Mouse (Mus musculus): Measurements from ENCODE around the gene Pbx4. TPM values are rescaled to one million over a fixed set of nuclear protein-coding genes. Genes with fewer than 3 reads are reported as not detected.

The Pbx4 gene
- polyA plus RNA-seq, 1 experiment from 2014 or later = 13.4 TPM

- Histone ChIP-seq H3K27ac (ENCODE audit: low read length) (no peak overlapping the region), H3K36me3 (ENCODE audit: control insufficient read depth, insufficient read depth, low read length) (no peaks in the 10 kb centered on the region), H3K9ac (ENCODE audit: low read length) (no peak overlapping the region), H3K4me1 (replicated peaks; ENCODE audit: control insufficient read depth, insufficient read depth, low read length) (no peaks in the 10 kb centered on the region), H3K4me3 (ENCODE audit: low read length) (no peak overlapping the region), H3K4me2 (ENCODE audit: low read depth, low read length) (no peak overlapping the region), H3K9me3 (ENCODE audit: control insufficient read depth, low read length) (no peaks in the 10 kb centered on the region), H3K27me3 (ENCODE audit: control insufficient read depth, insufficient read depth, low read depth, low read length) (no peaks in the 10 kb centered on the region)
- 56% methylated on average over 4 of the region's 4 CpGs for WGBS
- no peak for ATAC-seq (ENCODE audit: low read depth)
Observed at GRCm38 (mm10) chr8:69860807-69861206, 28.5 kb downstream of the Pbx4 start.

- Histone ChIP-seq H3K36me3 (ENCODE audit: control insufficient read depth, insufficient read depth, low read length) (no peaks in the 10 kb centered on the region), H3K4me3 (ENCODE audit: low read length) (no peak overlapping the region), H3K4me1 (replicated peaks; ENCODE audit: control insufficient read depth, insufficient read depth, low read length) (no peaks in the 10 kb centered on the region), H3K4me2 (ENCODE audit: low read depth, low read length) (no peak overlapping the region), H3K9ac (ENCODE audit: low read length) (no peak overlapping the region), H3K27me3 (ENCODE audit: control insufficient read depth, insufficient read depth, low read depth, low read length) (no peaks in the 10 kb centered on the region), H3K9me3 (ENCODE audit: control insufficient read depth, low read length) (no peaks in the 10 kb centered on the region), H3K27ac (ENCODE audit: low read length) (no peak overlapping the region)
- 72% methylated on average over 2 of the region's 2 CpGs for WGBS
- ATAC-seq (ENCODE audit: low read depth) = no peak
Observed at GRCm38 (mm10) chr8:69861251-69861650, 29.0 kb downstream of the Pbx4 start.

GRCm38 (mm10) chr8:69863387-69864020 is 31.2 kb downstream of the Pbx4 start:
- no peaks in the 10 kb centered on the region for H3K27me3 ChIP-seq (ENCODE audit: control insufficient read depth, insufficient read depth, low read depth, low read length)
- no peak overlapping the region for H3K27ac ChIP-seq (ENCODE audit: low read length)
- H3K9me3 ChIP-seq (ENCODE audit: control insufficient read depth, low read length) = no peaks in the 10 kb centered on the region
- H3K9ac ChIP-seq (ENCODE audit: low read length) = no peak overlapping the region
- WGBS = 78% methylated on average over 5 of the region's 5 CpGs
- H3K4me3 ChIP-seq (ENCODE audit: low read length) = no peak overlapping the region
- H3K4me1 ChIP-seq (replicated peaks; ENCODE audit: control insufficient read depth, insufficient read depth, low read length) = no peaks in the 10 kb centered on the region
- H3K36me3 ChIP-seq (ENCODE audit: control insufficient read depth, insufficient read depth, low read length) = no peaks in the 10 kb centered on the region
- H3K4me2 ChIP-seq (ENCODE audit: low read depth, low read length) = no peak overlapping the region
- ATAC-seq (ENCODE audit: low read depth) = no peak

- Histone ChIP-seq H3K9me3 (ENCODE audit: control insufficient read depth, low read length) (no peaks in the 10 kb centered on the region), H3K9ac (ENCODE audit: low read length) (no peak overlapping the region), H3K36me3 (ENCODE audit: control insufficient read depth, insufficient read depth, low read length) (no peaks in the 10 kb centered on the region), H3K27ac (ENCODE audit: low read length) (no peak overlapping the region), H3K4me2 (ENCODE audit: low read depth, low read length) (no peak overlapping the region), H3K4me3 (ENCODE audit: low read length) (no peak overlapping the region), H3K4me1 (replicated peaks; ENCODE audit: control insufficient read depth, insufficient read depth, low read length) (no peaks in the 10 kb centered on the region), H3K27me3 (ENCODE audit: control insufficient read depth, insufficient read depth, low read depth, low read length) (no peaks in the 10 kb centered on the region)
- no peak for ATAC-seq (ENCODE audit: low read depth)
- 65% methylated on average over 5 of the region's 5 CpGs for WGBS
Observed at GRCm38 (mm10) chr8:69864180-69864579, 31.9 kb downstream of the Pbx4 start.

- ATAC-seq (ENCODE audit: low read depth) = no peak
Observed at GRCm38 (mm10) chr8:69867696-69868326, 35.5 kb downstream of the Pbx4 start.

GRCm38 (mm10) chr8:69870003-69870765 is 37.9 kb downstream of the Pbx4 start:
- no peak overlapping the region for H3K9ac ChIP-seq (ENCODE audit: low read length)
- WGBS = 77% methylated on average over 11 of the region's 11 CpGs
- no peak overlapping the region for H3K27ac ChIP-seq (ENCODE audit: low read length)
- no peak overlapping the region for H3K4me2 ChIP-seq (ENCODE audit: low read depth, low read length)
- H3K9me3 ChIP-seq (ENCODE audit: control insufficient read depth, low read length) = no peaks in the 10 kb centered on the region
- peaks cover 2% of the 10 kb centered on the region; the same call in 1 of the 2 replicates for H3K27me3 ChIP-seq (ENCODE audit: control insufficient read depth, insufficient read depth, low read depth, low read length)
- no peak overlapping the region for H3K4me3 ChIP-seq (ENCODE audit: low read length)
- no peaks in the 10 kb centered on the region for H3K36me3 ChIP-seq (ENCODE audit: control insufficient read depth, insufficient read depth, low read length)
- ATAC-seq (ENCODE audit: low read depth) = no peak
- no peaks in the 10 kb centered on the region for H3K4me1 ChIP-seq (replicated peaks; ENCODE audit: control insufficient read depth, insufficient read depth, low read length)

More at GRCm38 (mm10) chr8:69867696-69868326, 35.5 kb downstream of the Pbx4 start:
- H3K27ac ChIP-seq (ENCODE audit: low read length) = no peak overlapping the region
- WGBS = 58% methylated on average over 5 of the region's 5 CpGs
- H3K9me3 ChIP-seq (ENCODE audit: control insufficient read depth, low read length) = no peaks in the 10 kb centered on the region
- H3K4me1 ChIP-seq (replicated peaks; ENCODE audit: control insufficient read depth, insufficient read depth, low read length) = no peaks in the 10 kb centered on the region
- no peak overlapping the region for H3K9ac ChIP-seq (ENCODE audit: low read length)
- H3K4me2 ChIP-seq (ENCODE audit: low read depth, low read length) = no peak overlapping the region
- H3K27me3 ChIP-seq (ENCODE audit: control insufficient read depth, insufficient read depth, low read depth, low read length) = no peaks in the 10 kb centered on the region
- H3K4me3 ChIP-seq (ENCODE audit: low read length) = no peak overlapping the region
- H3K36me3 ChIP-seq (ENCODE audit: control insufficient read depth, insufficient read depth, low read length) = no peaks in the 10 kb centered on the region

GRCm38 (mm10) chr8:69870907-69871306 is 38.6 kb downstream of the Pbx4 start:
- 72% methylated on average over 6 of the region's 6 CpGs for WGBS
- no peaks in the 10 kb centered on the region for H3K4me1 ChIP-seq (replicated peaks; ENCODE audit: control insufficient read depth, insufficient read depth, low read length)
- no peak overlapping the region for H3K9ac ChIP-seq (ENCODE audit: low read length)
- peaks cover 4% of the 10 kb centered on the region; the same call in 1 of the 2 replicates for H3K27me3 ChIP-seq (ENCODE audit: control insufficient read depth, insufficient read depth, low read depth, low read length)
- no peaks in the 10 kb centered on the region for H3K9me3 ChIP-seq (ENCODE audit: control insufficient read depth, low read length)
- no peak for ATAC-seq (ENCODE audit: low read depth)
- no peak overlapping the region for H3K4me3 ChIP-seq (ENCODE audit: low read length)
- H3K27ac ChIP-seq (ENCODE audit: low read length) = no peak overlapping the region
- no peaks in the 10 kb centered on the region for H3K36me3 ChIP-seq (ENCODE audit: control insufficient read depth, insufficient read depth, low read length)
- no peak overlapping the region for H3K4me2 ChIP-seq (ENCODE audit: low read depth, low read length)

GRCm38 (mm10) chr8:69874155-69874554 is 41.9 kb downstream of the Pbx4 start:
- ATAC-seq (ENCODE audit: low read depth) = no peak
- Histone ChIP-seq H3K36me3 (ENCODE audit: control insufficient read depth, insufficient read depth, low read length) (no peaks in the 10 kb centered on the region), H3K27ac (ENCODE audit: low read length) (no peak overlapping the region), H3K27me3 (ENCODE audit: control insufficient read depth, insufficient read depth, low read depth, low read length) (peaks cover 12% of the 10 kb centered on the region), H3K9me3 (ENCODE audit: control insufficient read depth, low read length) (no peaks in the 10 kb centered on the region), H3K4me3 (ENCODE audit: low read length) (no peak overlapping the region), H3K4me1 (replicated peaks; ENCODE audit: control insufficient read depth, insufficient read depth, low read length) (no peaks in the 10 kb centered on the region), H3K9ac (ENCODE audit: low read length) (no peak overlapping the region), H3K4me2 (ENCODE audit: low read depth, low read length) (no peak overlapping the region)
- WGBS = 9% methylated on average over 9 of the region's 9 CpGs

- ATAC-seq (ENCODE audit: low read depth) = no peak
- H3K4me3 ChIP-seq (ENCODE audit: low read length) = no peak overlapping the region
- no peaks in the 10 kb centered on the region for H3K36me3 ChIP-seq (ENCODE audit: control insufficient read depth, insufficient read depth, low read length)
- H3K27ac ChIP-seq (ENCODE audit: low read length) = no peak overlapping the region
- no peaks in the 10 kb centered on the region for H3K9me3 ChIP-seq (ENCODE audit: control insufficient read depth, low read length)
- WGBS = 77% methylated on average over 13 of the region's 13 CpGs
- H3K27me3 ChIP-seq (ENCODE audit: control insufficient read depth, insufficient read depth, low read depth, low read length) = peaks cover 17% of the 10 kb centered on the region
- H3K9ac ChIP-seq (ENCODE audit: low read length) = no peak overlapping the region
- H3K4me1 ChIP-seq (replicated peaks; ENCODE audit: control insufficient read depth, insufficient read depth, low read length) = no peaks in the 10 kb centered on the region
- H3K4me2 ChIP-seq (ENCODE audit: low read depth, low read length) = no peak overlapping the region
Observed at GRCm38 (mm10) chr8:69874654-69875053, 42.4 kb downstream of the Pbx4 start.
